Mouse (Mus musculus) forebrain, embryonic 10.5 days (tissue): Measurements from ENCODE around the gene Sema6b. TPM values are rescaled to one million over a fixed set of nuclear protein-coding genes. Genes with fewer than 3 reads are reported as not detected.

Experiments used
- DNase-seq: peaks from one replicate; pipeline ENCODE4 v3.0.0-alpha.2; 2017; ENCODE audit warnings: low spot score; ENCODE audit errors: extremely low spot score
- H3K27ac ChIP-seq: fragments of 300-500 bp; sonication (generic); 2 replicates; pipeline ENCODE4 v1.5.1; 2016; ENCODE audit warnings: mild to moderate bottlenecking
- H3K27me3 ChIP-seq: fragments of 300-500 bp; sonication (generic); 2 replicates; pipeline ENCODE4 v1.6.1; 2016; ENCODE audit warnings: mild to moderate bottlenecking; ENCODE audit not compliant: poor library complexity, severe bottlenecking
- H3K36me3 ChIP-seq: fragments of 300-500 bp; sonication (generic); replicated peaks from 2 replicates; pipeline ENCODE4 v1.6.1; 2016; ENCODE audit warnings: mild to moderate bottlenecking, moderate library complexity
- H3K4me1 ChIP-seq: fragments of 300-500 bp; sonication (generic); 2 replicates; pipeline ENCODE4 v1.6.1; 2016
- H3K4me3 ChIP-seq: fragments of 300-500 bp; sonication (generic); 2 replicates; pipeline ENCODE4 v1.5.1; 2016; ENCODE audit warnings: mild to moderate bottlenecking, moderate library complexity
- H3K9me3 ChIP-seq: fragments of 300-500 bp; sonication (generic); 2 replicates; pipeline ENCODE4 v1.6.1; 2016; ENCODE audit warnings: mild to moderate bottlenecking, moderate library complexity
- WGBS: fragments of 180-500 bp; shearing (Covaris S2); methylation state at CpG from one replicate; pipeline ENCODE4 v1.1.7; 2016; 5-methylcytosine and 5-hydroxymethylcytosine counted together
- polyA plus RNA-seq: library from polyadenylated mRNA; unstranded; fragments of >200 nt; fragmentation: Nextera tagmentation; extraction: Ambion mirVana; gene quantifications from 2 replicates; pipeline ENCODE4 v1.2.1, GENCODE M21; 2016

Sema6b gene
- polyA plus RNA-seq, 1 experiment from 2014 or later, result 0.67 TPM

GRCm38 (mm10) chr17:56137839-56138613 lies 2.1 kb downstream of the Sema6b start:
- H3K27me3 ChIP-seq, result peaks cover 79% of the 10 kb centered on the region
- peaks cover 75% of the 10 kb centered on the region for H3K4me1 ChIP-seq

GRCm38 (mm10) chr17:56136558-56136957 lies 3.6 kb downstream of the Sema6b start:
- 92% methylated on average over 7 of the region's 7 CpGs for WGBS
- no peak overlapping the region for H3K4me3 ChIP-seq
- H3K27ac ChIP-seq, result no peak overlapping the region
- 0 out of 2 replicates have a peak, but pooled peaks cover under 1% of the 10 kb centered on the region for H3K9me3 ChIP-seq
- no peaks in the 10 kb centered on the region for H3K36me3 ChIP-seq
- DNase-seq, result no peak
- peaks cover 65% of the 10 kb centered on the region for H3K4me1 ChIP-seq
- H3K27me3 ChIP-seq, result peaks cover 65% of the 10 kb centered on the region

More at GRCm38 (mm10) chr17:56137839-56138613, 2.1 kb downstream of the Sema6b start:
- no peaks in the 10 kb centered on the region for H3K9me3 ChIP-seq
- no peaks in the 10 kb centered on the region for H3K36me3 ChIP-seq
- WGBS, result 10% methylated on average over 25 of the region's 25 CpGs
- H3K4me3 ChIP-seq, result 0 out of 2 replicates have a peak overlapping the region, but pooled peaks have one; percentile 6
- no peak for DNase-seq
- H3K27ac ChIP-seq, result no peak overlapping the region

GRCm38 (mm10) chr17:56134463-56134971 lies 5.6 kb downstream of the Sema6b start:
- peak; percentile 64 for DNase-seq
- peak overlapping the region; percentile 44 for H3K4me3 ChIP-seq
- 0 out of 2 replicates have a peak, but pooled peaks cover 9% of the 10 kb centered on the region for H3K9me3 ChIP-seq
- peaks cover 46% of the 10 kb centered on the region for H3K4me1 ChIP-seq
- no peaks in the 10 kb centered on the region for H3K36me3 ChIP-seq
- 1% methylated on average over 27 of the region's 27 CpGs for WGBS
- peaks cover 44% of the 10 kb centered on the region for H3K27me3 ChIP-seq
- peak overlapping the region; percentile 3; the same call in 1 of the 2 replicates for H3K27ac ChIP-seq

GRCm38 (mm10) chr17:56133457-56134363 lies 6.4 kb downstream of the Sema6b start:
- no peaks in the 10 kb centered on the region for H3K36me3 ChIP-seq
- peaks cover 36% of the 10 kb centered on the region for H3K27me3 ChIP-seq
- DNase-seq, result no peak
- 16% methylated on average over 20 of the region's 21 CpGs for WGBS
- H3K4me3 ChIP-seq, result peak overlapping the region; percentile 44
- H3K4me1 ChIP-seq, result peaks cover 39% of the 10 kb centered on the region
- H3K9me3 ChIP-seq, result 0 out of 2 replicates have a peak, but pooled peaks cover 9% of the 10 kb centered on the region
- H3K27ac ChIP-seq, result peak overlapping the region; percentile 45; the same call in 1 of the 2 replicates

- H3K4me3 ChIP-seq, result no peak overlapping the region
- no peak overlapping the region for H3K27ac ChIP-seq
- H3K27me3 ChIP-seq, result peaks cover 26% of the 10 kb centered on the region
- H3K36me3 ChIP-seq, result no peaks in the 10 kb centered on the region
- H3K9me3 ChIP-seq, result 0 out of 2 replicates have a peak, but pooled peaks cover 9% of the 10 kb centered on the region
- DNase-seq, result peak; percentile 61
- WGBS, result 6% methylated on average over 14 of the region's 14 CpGs
- H3K4me1 ChIP-seq, result peaks cover 28% of the 10 kb centered on the region
Measured at GRCm38 (mm10) chr17:56132661-56133060, 7.5 kb downstream of the Sema6b start.

- Histone ChIP-seq H3K4me3 (no peak overlapping the region), H3K27me3 (peaks cover 17% of the 10 kb centered on the region), H3K36me3 (no peaks in the 10 kb centered on the region), H3K4me1 (peaks cover 22% of the 10 kb centered on the region), H3K27ac (no peak overlapping the region), H3K9me3 (0 out of 2 replicates have a peak, but pooled peaks cover 9% of the 10 kb centered on the region)
- peak; percentile 61 for DNase-seq
- 40% methylated on average over 7 of the region's 7 CpGs for WGBS
Measured at GRCm38 (mm10) chr17:56131814-56132213, 8.3 kb downstream of the Sema6b start.

GRCm38 (mm10) chr17:56131136-56131535 lies 9.0 kb downstream of the Sema6b start:
- 93% methylated on average over 10 of the region's 10 CpGs for WGBS
- Histone ChIP-seq H3K36me3 (no peaks in the 10 kb centered on the region), H3K9me3 (0 out of 2 replicates have a peak, but pooled peaks cover 9% of the 10 kb centered on the region), H3K27ac (no peak overlapping the region), H3K27me3 (peaks cover 11% of the 10 kb centered on the region; the same call in 1 of the 2 replicates), H3K4me3 (no peak overlapping the region), H3K4me1 (peaks cover 22% of the 10 kb centered on the region)
- no peak for DNase-seq

- 93% methylated on average over 15 of the region's 15 CpGs for WGBS
- Histone ChIP-seq H3K4me1 (peaks cover 15% of the 10 kb centered on the region), H3K4me3 (no peak overlapping the region), H3K27ac (no peak overlapping the region), H3K36me3 (no peaks in the 10 kb centered on the region), H3K9me3 (peaks cover 12% of the 10 kb centered on the region), H3K27me3 (peaks cover 29% of the 10 kb centered on the region)
- DNase-seq, result no peak
Measured at GRCm38 (mm10) chr17:56128246-56128645, 11.9 kb downstream of the Sema6b start.

- Histone ChIP-seq H3K4me1 (peaks cover 12% of the 10 kb centered on the region), H3K27ac (no peak overlapping the region), H3K36me3 (0 out of 2 replicates have a peak, but pooled peaks cover 4% of the 10 kb centered on the region), H3K9me3 (peaks cover 22% of the 10 kb centered on the region), H3K4me3 (no peak overlapping the region), H3K27me3 (peaks cover 50% of the 10 kb centered on the region)
- no peak for DNase-seq
- WGBS, result 77% methylated on average over 11 of the region's 11 CpGs
Measured at GRCm38 (mm10) chr17:56126175-56126574, 14.0 kb downstream of the Sema6b start.

GRCm38 (mm10) chr17:56125276-56125630 lies 14.9 kb downstream of the Sema6b start:
- Histone ChIP-seq H3K27me3 (peaks cover 59% of the 10 kb centered on the region), H3K4me1 (peaks cover 15% of the 10 kb centered on the region), H3K9me3 (peaks cover 17% of the 10 kb centered on the region), H3K27ac (no peak overlapping the region), H3K36me3 (0 out of 2 replicates have a peak, but pooled peaks cover 4% of the 10 kb centered on the region), H3K4me3 (no peak overlapping the region)
- no peak for DNase-seq
- 90% methylated on average over 4 of the region's 4 CpGs for WGBS

GRCm38 (mm10) chr17:56124377-56125275 lies 15.5 kb downstream of the Sema6b start:
- peak overlapping the region; percentile 77 for H3K27ac ChIP-seq
- H3K4me1 ChIP-seq, result peaks cover 21% of the 10 kb centered on the region
- H3K36me3 ChIP-seq, result 0 out of 2 replicates have a peak, but pooled peaks cover 4% of the 10 kb centered on the region
- H3K9me3 ChIP-seq, result peaks cover 17% of the 10 kb centered on the region
- 12% methylated on average over 59 of the region's 59 CpGs for WGBS
- peaks cover 65% of the 10 kb centered on the region for H3K27me3 ChIP-seq
- DNase-seq, result peak; percentile 60
- peak overlapping the region; percentile 53 for H3K4me3 ChIP-seq
